Mouse (Mus musculus) G1E (cell line): ENCODE data around the gene Rims1.

Experiments
- CTCF ChIP-seq: IDR thresholded peaks from 2 replicates; pipeline ENCODE4 v1.5.1; 2012; ENCODE audit warnings: low read depth, low read length, inconsistent platforms, mixed read lengths
- GATA1 ChIP-seq: IDR thresholded peaks from 2 replicates; pipeline ENCODE4 v1.6.1; 2012; ENCODE audit warnings: borderline replicate concordance, low read length, inconsistent platforms, mixed read lengths
- POLR2AphosphoS5 ChIP-seq: IDR thresholded peaks from 2 replicates; pipeline ENCODE4 v1.6.1; 2012; ENCODE audit warnings: low read depth, low read length, inconsistent platforms; ENCODE audit not compliant: insufficient replicate concordance

DNA sequence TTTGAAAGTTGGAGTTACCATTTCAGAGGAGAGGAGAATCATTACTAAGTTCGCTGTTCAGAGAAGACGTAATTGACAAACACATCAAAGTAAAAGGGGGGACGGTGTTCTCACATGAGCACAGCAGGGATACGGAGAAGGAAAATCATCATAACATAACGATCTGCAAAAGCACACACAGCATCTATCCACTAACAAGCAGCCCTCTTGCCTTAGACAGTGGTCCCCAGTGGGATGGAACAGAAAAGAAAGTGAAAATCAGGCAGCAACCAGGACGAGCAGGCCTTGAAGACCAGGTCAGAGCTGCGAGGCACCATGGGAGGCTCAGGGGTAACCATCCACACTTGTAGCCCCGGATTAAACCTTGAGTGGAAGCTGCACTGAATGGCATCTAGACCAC, 176.8 kb downstream of the Rims1 start:
- no peak for TF ChIP-seq GATA1
- no peak for TF ChIP-seq POLR2AphosphoS5
- no peak for TF ChIP-seq CTCF
